Mouse (Mus musculus): ENCODE data around the gene Bak1. TPM values are rescaled to one million over a fixed set of nuclear protein-coding genes. Genes with fewer than 3 reads are reported as not detected.

Gene Bak1
- total RNA-seq (2021): 10 to 100 TPM; 29.7 to 32.1 TPM

GRCm38 (mm10) chr17:27028909-27029308 lies at the start of gene Bak1:
TSS of gene Bak1 (minus strand) at chr17:27029009.
- intact Hi-C loops (cut with DNase I): loop anchor here (5.0 kb wide), 1 partner anchor 92 kb away; the partner anchor contains the start of gene Cuta
- DNase-seq (ENCODE audit: extremely low spot score in 1 of 2, low spot score in 2 of 2): no peak

GRCm38 (mm10) chr17:27078499-27078898 lies 49.7 kb upstream of the Bak1 start:
- no peak for DNase-seq (ENCODE audit: extremely low spot score in 1 of 2, low spot score in 2 of 2)
- intact Hi-C loops (cut with DNase I): no loop called here

GRCm38 (mm10) chr17:27077920-27078319 lies 49.1 kb upstream of the Bak1 start:
- intact Hi-C loops (cut with DNase I): no loop called here
- DNase-seq (ENCODE audit: extremely low spot score in 1 of 2, low spot score in 2 of 2): no peak

GRCm38 (mm10) chr17:27077133-27077532 lies 48.3 kb upstream of the Bak1 start:
- no peak for DNase-seq (ENCODE audit: extremely low spot score in 1 of 2, low spot score in 2 of 2)
- intact Hi-C loops (cut with DNase I): no loop called here

GRCm38 (mm10) chr17:27074849-27075745 lies 46.3 kb upstream of the Bak1 start:
- no peak for DNase-seq (ENCODE audit: extremely low spot score in 1 of 2, low spot score in 2 of 2)
- intact Hi-C loops (cut with DNase I): no loop called here

GRCm38 (mm10) chr17:27074236-27074635 lies 45.4 kb upstream of the Bak1 start:
- intact Hi-C loops (cut with DNase I): no loop called here

GRCm38 (mm10) chr17:27073778-27074177 lies 45.0 kb upstream of the Bak1 start:
- intact Hi-C loops (cut with DNase I): no loop called here
- no peak for DNase-seq (ENCODE audit: extremely low spot score in 1 of 2, low spot score in 2 of 2)

More at GRCm38 (mm10) chr17:27074236-27074635, 45.4 kb upstream of the Bak1 start:
- DNase-seq (ENCODE audit: extremely low spot score in 1 of 2, low spot score in 2 of 2): no peak

GRCm38 (mm10) chr17:27073126-27073525 lies 44.3 kb upstream of the Bak1 start:
- no peak for DNase-seq (ENCODE audit: extremely low spot score in 1 of 2, low spot score in 2 of 2)
- intact Hi-C loops (cut with DNase I): no loop called here

GRCm38 (mm10) chr17:27072363-27072762 lies 43.6 kb upstream of the Bak1 start:
- peak in 1 of 2 experiments; percentile 34 for DNase-seq (ENCODE audit: extremely low spot score in 1 of 2, low spot score in 2 of 2)
- intact Hi-C loops (cut with DNase I): no loop called here

GRCm38 (mm10) chr17:27071630-27072029 lies 42.8 kb upstream of the Bak1 start:
- no peak for DNase-seq (ENCODE audit: extremely low spot score in 1 of 2, low spot score in 2 of 2)
- intact Hi-C loops (cut with DNase I): no loop called here

- no peak for DNase-seq (ENCODE audit: extremely low spot score in 1 of 2, low spot score in 2 of 2)
- intact Hi-C loops (cut with DNase I): no loop called here
Observed at GRCm38 (mm10) chr17:27070913-27071312, 42.1 kb upstream of the Bak1 start.

- intact Hi-C loops (cut with DNase I): no loop called here
- DNase-seq (ENCODE audit: extremely low spot score in 1 of 2, low spot score in 2 of 2): no peak
Observed at GRCm38 (mm10) chr17:27069071-27069470, 40.3 kb upstream of the Bak1 start.

- intact Hi-C loops (cut with DNase I): no loop called here
- DNase-seq (ENCODE audit: extremely low spot score in 1 of 2, low spot score in 2 of 2): no peak
Observed at GRCm38 (mm10) chr17:27066065-27066464, 37.3 kb upstream of the Bak1 start.

GRCm38 (mm10) chr17:27064195-27064594 lies 35.4 kb upstream of the Bak1 start:
- intact Hi-C loops (cut with DNase I): no loop called here

GRCm38 (mm10) chr17:27063717-27064116 lies 34.9 kb upstream of the Bak1 start:
- intact Hi-C loops (cut with DNase I): no loop called here
- no peak for DNase-seq (ENCODE audit: extremely low spot score in 1 of 2, low spot score in 2 of 2)

More at GRCm38 (mm10) chr17:27064195-27064594, 35.4 kb upstream of the Bak1 start:
- no peak for DNase-seq (ENCODE audit: extremely low spot score in 1 of 2, low spot score in 2 of 2)

GRCm38 (mm10) chr17:27062684-27063083 lies 33.9 kb upstream of the Bak1 start:
- intact Hi-C loops (cut with DNase I): no loop called here
- no peak for DNase-seq (ENCODE audit: extremely low spot score in 1 of 2, low spot score in 2 of 2)

GRCm38 (mm10) chr17:27061727-27062126 lies 32.9 kb upstream of the Bak1 start:
- no peak for DNase-seq (ENCODE audit: extremely low spot score in 1 of 2, low spot score in 2 of 2)

GRCm38 (mm10) chr17:27060698-27061097 lies 31.9 kb upstream of the Bak1 start:
- intact Hi-C loops (cut with DNase I): no loop called here

More at GRCm38 (mm10) chr17:27061727-27062126, 32.9 kb upstream of the Bak1 start:
- intact Hi-C loops (cut with DNase I): no loop called here

GRCm38 (mm10) chr17:27057517-27058055 lies 28.8 kb upstream of the Bak1 start:
- no peak for DNase-seq (ENCODE audit: extremely low spot score in 1 of 2, low spot score in 2 of 2)
- intact Hi-C loops (cut with DNase I): no loop called here

More at GRCm38 (mm10) chr17:27060698-27061097, 31.9 kb upstream of the Bak1 start:
- no peak for DNase-seq (ENCODE audit: extremely low spot score in 1 of 2, low spot score in 2 of 2)
